Mouse (Mus musculus) urinary bladder, postnatal 25 days (tissue): ENCODE results near the gene Tm6sf1.
A peak's percentile ranks its signal among the peaks of the same experiment; 100 is the strongest.

Source experiments
- DNase-seq: peaks from one replicate; pipeline ENCODE4 v3.0.0; 2022; ENCODE audit warnings: low spot score

Tm6sf1 gene

GRCm38 (mm10) chr7:81885128-81885527 lies 26.3 kb downstream of the Tm6sf1 start:
- DNase-seq = no peak

GRCm38 (mm10) chr7:81899361-81899760 lies 40.6 kb downstream of the Tm6sf1 start:
- DNase-seq = no peak

GRCm38 (mm10) chr7:81904094-81904493 lies 45.3 kb downstream of the Tm6sf1 start:
- no peak for DNase-seq

GRCm38 (mm10) chr7:81904926-81905325 lies 46.1 kb downstream of the Tm6sf1 start:
- no peak for DNase-seq

GRCm38 (mm10) chr7:81918316-81918715 lies 59.5 kb downstream of the Tm6sf1 start:
- no peak for DNase-seq

- no peak for DNase-seq
Measured at GRCm38 (mm10) chr7:81920314-81920713, 61.5 kb downstream of the Tm6sf1 start.

GRCm38 (mm10) chr7:81921379-81921952 lies 62.7 kb downstream of the Tm6sf1 start:
- no peak for DNase-seq

GRCm38 (mm10) chr7:81928998-81929397 lies 70.2 kb downstream of the Tm6sf1 start:
- DNase-seq = no peak

GRCm38 (mm10) chr7:81932521-81933045 lies 73.8 kb downstream of the Tm6sf1 start:
- DNase-seq = no peak

- DNase-seq = no peak
Measured at GRCm38 (mm10) chr7:81933061-81933600, 74.3 kb downstream of the Tm6sf1 start.

GRCm38 (mm10) chr7:81933601-81934266 lies 74.9 kb downstream of the Tm6sf1 start:
- DNase-seq = peak; percentile 31
